Mouse (Mus musculus): ENCODE measurements around the gene Ccdc92b.

Ccdc92b gene

DNA sequence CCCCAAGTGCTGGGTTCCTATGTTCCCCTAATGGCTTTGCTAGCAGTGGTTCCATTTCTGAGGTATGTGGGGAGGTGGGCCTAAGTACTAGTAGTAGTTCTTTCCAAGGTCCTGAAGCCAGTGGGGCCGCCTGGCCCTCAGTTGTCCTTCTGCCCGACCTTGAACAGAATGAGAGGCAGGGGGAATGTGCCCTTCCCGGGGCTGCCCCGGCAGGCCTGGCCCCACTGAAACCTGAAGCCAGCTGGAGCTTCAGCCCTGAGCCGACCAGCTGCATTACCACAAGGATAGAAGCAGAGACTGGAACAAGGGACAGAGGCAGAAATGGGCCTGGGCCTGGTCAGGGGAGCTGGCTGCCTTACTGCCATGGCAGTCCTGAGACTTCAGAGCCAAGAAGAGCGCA lies 34.0 kb downstream of the Ccdc92b start:
- DNase-seq (ENCODE audit: low spot score in 2 of 2), result no peak

DNA sequence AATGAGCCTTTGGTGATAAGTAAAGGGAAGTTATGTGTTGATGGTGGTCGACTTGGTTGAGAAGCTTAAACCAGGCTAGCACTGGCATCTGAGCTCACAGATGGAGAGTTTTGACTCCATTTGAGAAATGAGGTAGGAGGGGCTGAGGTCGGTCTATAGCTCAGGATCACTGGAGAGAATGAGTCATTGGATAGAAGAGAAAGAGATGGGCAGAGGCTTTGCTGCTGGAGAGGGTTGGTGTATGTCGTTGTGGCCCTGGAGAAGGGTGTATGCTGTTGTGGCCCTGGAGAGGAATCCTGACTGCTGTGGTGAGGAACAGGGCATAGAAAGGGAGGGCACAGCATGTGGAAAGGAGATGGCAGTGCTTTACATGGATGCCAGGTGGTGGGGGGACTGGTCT lies 36.5 kb downstream of the Ccdc92b start:
- DNase-seq (ENCODE audit: low spot score in 2 of 2), result no peak

DNA sequence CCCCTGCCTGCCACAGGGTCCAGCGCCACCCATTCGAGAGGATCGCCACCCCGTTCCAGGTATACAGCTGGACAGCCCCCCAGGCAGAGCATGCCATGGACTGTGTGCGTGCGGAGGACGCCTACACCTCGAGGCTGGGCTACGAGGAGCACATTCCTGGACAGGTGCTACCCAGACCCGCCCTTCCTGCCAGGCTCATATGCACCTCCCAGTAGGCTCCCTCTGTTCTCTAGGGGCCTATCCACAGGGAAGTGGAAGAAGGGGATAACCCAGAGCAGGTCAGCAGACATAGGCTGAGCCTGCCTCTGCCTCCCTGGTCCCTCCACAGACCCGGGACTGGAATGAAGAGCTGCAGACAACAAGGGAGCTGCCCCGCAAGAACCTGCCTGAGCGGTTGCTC lies 40.9 kb downstream of the Ccdc92b start:
- DNase-seq (ENCODE audit: low spot score in 2 of 2), result no peak

DNA sequence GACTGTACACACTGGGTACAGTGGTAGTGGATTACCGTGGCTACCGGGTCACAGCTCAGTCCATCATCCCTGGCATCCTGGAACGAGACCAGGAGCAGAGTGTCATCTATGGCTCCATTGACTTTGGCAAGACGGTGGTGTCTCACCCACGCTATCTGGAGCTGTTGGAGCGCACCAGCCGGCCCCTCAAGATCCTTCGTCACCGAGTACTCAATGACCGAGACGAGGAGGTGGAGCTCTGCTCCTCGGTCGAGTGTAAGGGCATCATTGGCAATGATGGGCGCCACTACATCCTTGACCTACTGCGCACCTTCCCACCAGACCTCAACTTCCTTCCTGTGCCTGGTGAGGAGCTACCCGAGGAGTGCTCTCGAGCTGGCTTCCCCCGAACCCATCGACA lies 42.2 kb downstream of the Ccdc92b start:
- no peak for DNase-seq (ENCODE audit: low spot score in 2 of 2)

DNA sequence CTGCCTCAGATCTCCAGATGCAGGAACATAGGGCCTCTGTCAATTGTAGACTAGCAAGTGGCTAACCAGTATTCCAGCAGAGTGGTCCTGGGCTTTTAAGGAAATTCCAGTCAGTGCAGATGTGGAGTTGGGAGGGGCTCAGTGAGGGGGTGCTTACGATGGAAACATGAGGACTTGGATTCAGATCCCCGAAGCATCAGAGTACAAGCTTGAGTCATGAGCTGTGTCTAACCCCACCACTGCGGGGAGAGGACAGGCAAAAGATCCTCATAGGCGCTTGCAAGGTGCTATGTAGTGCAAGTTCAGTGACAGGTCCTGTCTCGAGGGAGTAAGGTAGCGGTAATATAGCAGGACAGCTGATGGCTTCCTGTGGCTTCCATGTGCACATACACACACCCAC lies 42.8 kb downstream of the Ccdc92b start:
- DNase-seq (ENCODE audit: low spot score in 2 of 2), result no peak

DNA sequence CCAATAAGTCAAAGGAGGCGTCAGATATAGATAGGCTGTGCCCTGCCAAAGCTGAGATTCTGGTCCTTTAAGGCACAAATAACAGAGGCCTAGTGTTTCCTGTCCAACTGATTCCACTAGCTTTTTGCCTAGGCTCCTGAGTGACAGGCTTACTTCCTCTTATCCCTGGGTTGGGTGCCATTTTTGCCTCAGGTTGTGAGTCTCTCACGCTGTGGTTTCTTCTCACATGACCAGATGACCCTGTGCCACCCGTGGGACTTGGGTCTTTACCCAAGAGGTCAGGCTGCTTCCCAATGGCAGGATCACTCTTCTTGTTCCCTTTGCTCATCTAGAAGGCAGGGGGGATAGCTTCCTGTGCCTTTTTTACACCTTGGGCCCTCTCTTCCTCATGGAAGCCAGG lies 44.9 kb downstream of the Ccdc92b start:
- no peak for DNase-seq (ENCODE audit: low spot score in 2 of 2)

DNA sequence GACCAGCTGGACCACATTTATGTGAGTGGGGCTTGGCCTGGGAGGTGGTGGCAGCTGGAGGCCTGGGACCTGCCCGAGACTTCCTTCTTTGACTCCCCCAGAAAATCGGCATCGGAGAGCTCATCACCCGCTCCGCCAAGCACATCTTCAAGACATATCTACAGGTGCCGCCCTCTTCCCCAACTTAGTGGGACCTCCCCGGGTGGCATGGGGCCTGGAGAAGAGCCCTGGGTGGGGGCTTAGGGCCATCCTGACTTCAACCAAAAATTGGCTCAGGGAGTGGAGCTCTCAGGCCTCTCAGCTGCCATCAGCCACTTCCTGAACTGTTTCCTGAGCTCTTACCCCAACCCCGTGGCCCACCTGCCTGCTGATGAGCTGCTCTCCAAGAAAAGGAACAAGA lies 45.5 kb downstream of the Ccdc92b start:
- DNase-seq (ENCODE audit: low spot score in 2 of 2), result no peak

DNA sequence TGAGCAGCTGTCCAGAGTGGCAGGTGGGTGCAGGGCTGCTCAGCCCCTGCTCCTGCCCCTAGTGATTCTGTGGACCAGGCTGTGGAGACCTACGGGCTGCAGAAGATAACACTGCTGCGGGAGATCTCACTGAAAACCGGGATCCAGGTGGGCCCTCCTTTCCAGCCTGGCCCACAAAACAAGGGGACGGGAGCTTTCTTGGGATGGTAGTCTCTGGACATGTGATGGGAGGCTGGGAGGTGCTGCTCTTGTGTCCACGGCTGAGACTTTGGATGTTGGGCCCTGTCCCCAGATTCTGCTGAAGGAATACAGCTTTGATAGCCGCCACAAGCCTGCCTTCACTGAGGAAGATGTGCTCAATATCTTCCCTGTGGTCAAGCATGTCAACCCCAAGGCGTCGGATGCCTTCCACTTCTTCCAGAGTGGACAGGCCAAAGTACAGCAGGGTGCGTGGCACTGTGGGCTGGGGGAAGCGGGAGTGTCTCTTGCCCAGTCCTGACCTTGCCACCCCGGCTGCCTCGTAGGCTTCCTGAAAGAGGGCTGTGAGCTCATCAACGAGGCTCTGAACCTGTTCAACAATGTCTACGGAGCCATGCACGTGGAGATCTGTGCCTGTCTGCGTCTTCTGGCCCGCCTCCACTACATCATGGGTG lies 46.4 kb downstream of the Ccdc92b start:
- DNase-seq (ENCODE audit: low spot score in 2 of 2), result no peak

DNA sequence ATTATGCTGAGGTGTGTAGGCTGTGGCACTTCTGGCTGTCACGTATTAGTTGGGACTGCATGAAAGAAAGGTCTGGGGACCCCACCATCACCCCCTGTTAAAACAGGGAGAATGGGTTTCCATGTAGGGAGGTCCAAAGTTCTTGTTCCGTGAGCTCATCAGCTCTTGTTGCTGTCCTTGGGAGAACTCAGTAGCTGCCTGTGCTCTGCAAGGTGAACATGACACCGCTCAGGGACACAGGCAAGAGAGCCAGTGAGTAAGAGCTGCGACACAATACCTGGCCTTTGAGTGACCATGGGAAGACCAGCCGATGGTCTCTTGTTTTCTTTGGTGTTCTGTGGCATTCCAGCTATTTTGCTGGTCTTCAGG lies 46.9 kb downstream of the Ccdc92b start:
- no peak for DNase-seq (ENCODE audit: low spot score in 2 of 2)

DNA sequence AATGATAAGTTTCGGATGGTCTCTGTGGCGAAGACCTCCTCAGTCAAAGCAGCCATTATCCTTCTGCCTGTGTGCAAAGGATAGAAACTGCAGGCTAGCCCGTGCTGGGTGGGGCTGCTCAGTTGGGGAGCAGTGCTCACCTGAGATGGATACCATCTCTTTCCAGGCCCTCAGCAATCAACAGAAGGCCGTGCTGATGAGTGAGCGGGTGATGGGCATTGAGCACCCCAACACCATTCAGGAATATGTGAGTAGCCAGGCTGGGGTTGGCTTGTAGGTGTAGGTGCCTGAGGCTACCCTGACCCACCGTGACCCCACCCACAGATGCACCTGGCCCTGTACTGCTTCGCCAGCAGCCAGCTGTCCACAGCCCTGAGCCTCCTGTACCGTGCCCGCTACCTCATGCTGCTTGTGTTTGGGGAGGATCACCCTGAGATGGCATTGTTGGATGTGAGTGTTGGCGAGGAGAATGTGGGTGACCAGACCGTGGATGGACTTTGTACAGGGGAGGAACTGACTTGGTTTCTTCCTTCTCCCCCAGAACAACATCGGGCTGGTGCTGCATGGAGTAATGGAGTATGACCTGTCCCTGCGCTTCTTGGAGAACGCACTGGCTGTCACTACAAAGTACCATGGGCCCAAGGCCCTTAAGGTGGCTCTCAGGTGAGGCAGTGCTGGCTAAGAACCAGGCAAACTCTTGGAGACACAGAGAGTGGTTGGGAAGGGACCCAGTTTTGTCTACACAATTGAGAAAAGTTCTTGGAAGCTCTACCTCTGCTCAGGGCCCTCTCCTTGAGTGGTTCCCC lies 47.6 kb downstream of the Ccdc92b start:
- no peak for DNase-seq (ENCODE audit: low spot score in 2 of 2)

DNA sequence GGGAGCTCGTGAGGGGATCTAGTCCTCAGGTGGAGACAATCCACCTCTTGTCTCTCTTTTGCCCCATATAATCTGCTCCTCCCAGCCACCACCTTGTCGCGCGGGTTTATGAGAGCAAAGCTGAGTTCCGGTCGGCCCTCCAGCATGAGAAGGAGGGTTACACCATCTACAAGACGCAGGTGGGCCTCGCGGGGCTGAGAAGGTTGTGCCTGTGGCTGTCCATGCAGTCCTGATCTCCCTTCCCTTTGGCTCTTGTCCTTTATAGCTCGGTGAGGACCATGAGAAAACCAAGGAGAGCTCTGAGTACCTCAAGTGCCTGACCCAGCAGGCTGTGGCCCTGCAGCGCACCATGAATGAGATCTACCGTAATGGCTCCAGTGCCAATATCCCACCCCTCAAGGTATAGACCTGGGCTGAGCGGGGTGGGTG lies 48.2 kb downstream of the Ccdc92b start:
- DNase-seq (ENCODE audit: low spot score in 2 of 2), result no peak

DNA sequence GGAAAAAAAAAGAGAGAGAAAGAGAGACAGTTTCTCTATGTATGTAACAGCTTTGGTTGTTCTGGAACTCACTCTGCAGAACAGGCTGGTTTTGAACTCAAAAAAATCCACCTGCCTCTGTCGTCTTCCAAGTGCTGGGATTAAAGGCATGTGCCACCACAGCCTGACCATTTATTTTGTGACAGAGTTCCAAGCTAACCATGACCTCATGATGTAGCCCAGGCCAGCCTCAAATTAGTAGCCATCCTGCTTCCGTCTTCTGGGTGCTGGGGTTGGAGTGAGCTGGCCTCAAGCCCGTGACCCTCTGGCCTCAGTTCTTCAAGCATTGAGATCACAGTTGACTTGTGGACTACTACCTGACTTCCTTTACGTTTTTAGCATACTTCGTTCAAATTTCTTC lies 49.1 kb downstream of the Ccdc92b start:
- DNase-seq (ENCODE audit: low spot score in 2 of 2), result no peak

DNA sequence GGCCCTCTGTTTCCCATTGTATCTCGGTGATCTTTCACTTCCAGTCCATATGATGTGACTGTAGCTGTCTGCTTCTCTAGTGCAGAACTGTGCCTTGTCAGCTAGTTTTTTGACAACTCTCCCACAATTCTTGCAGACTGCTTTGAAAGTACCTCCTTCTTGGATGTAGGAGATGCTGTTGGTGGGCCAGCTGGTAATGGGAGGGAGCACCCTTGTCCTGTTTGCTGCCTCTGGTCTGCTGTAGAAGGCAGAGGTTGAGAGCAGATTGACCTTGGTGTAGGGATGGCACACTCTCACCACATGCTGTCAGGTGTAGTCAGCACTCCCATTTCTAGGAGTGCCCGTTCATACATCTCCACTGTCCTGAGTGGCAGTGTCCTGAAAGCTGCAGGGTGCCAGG lies 49.6 kb downstream of the Ccdc92b start:
- no peak for DNase-seq (ENCODE audit: low spot score in 2 of 2)

DNA sequence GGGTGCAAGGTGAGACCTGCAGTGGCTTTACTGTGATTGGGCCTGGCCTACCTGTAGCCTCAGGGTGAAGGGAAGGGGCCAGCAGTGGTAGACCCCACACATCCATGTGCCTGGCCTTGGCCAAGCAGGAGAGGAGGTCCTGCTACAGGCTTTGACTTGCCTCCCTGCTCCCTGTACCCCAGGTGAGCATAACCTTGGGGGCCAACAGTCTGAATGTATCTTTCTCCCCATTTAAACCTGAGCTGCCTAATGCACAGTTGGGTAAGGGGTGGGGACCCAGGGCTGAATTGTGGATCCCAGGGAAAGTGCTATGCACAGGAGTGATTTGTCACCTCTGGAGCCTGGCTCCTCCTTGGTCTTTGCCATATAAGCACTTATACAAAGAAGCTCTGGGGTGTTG lies 50.7 kb downstream of the Ccdc92b start:
- no peak for DNase-seq (ENCODE audit: low spot score in 2 of 2)

DNA sequence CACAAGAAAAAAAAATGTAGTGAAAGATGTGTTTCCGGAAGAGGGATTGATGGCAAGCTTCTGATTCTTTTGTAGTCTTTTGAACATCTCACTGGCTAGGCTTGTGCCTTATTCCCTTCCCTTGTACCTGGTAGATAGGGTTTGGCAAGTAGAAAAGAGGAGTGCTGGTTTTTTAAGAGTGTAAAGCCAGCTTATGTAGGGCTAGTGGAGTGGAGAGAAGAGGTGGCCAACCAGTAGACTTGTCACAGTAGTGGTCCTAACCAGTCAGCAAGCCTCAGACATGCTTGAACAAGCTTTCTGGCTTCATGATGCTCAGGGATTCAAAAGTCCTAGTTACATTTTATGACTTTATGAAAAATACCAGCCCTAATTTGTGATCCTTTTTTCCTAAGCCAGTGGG lies 51.6 kb downstream of the Ccdc92b start:
- DNase-seq (ENCODE audit: low spot score in 2 of 2), result no peak

DNA sequence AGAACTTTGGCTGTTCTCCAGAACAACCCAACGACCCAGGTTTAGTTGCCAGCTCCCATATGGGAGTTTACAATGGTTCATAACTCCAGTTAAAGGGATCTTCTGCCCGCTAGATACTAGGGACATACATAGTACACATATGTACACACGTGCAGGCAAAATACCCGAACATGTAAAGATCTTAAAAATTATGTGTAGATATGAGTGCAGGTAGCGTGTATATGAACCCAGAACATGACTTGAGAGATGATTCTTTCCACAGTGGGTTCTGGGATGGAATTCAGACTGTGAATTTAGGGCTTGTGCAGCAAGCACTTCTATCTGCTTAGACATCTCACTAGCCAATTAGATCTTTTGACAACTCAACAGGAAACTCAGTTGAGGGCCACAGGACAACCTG lies 52.4 kb downstream of the Ccdc92b start:
- no peak for DNase-seq (ENCODE audit: low spot score in 2 of 2)

DNA sequence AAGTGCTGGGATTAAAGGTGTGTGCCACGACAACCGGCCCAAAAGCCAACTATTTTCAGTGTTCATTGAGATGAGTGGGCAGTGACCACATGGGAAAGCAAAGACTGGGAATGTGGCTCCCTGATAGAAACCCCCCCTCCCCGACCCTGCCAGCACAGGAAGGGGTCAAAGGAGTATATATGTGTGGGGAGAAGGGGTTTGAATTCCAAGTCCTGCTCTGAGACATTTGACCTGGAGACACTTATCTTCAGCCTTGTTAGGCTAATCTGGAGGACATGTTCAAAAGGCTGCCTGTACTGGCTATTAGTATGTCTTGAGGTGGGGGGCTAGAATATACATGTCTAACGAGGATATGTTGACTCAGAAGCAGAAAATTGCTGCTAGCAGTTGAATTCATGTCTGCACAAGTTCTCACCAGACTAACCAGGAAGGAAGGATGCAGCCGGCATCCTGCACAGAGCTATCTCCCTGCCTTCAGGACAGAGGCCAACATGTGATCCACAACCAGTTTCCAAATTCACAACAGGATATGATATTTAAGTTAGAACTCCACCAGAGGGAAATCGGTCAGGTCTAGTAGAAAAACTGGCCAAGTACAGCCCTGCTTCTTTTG lies 53.6 kb downstream of the Ccdc92b start:
- DNase-seq (ENCODE audit: low spot score in 2 of 2), result no peak

DNA sequence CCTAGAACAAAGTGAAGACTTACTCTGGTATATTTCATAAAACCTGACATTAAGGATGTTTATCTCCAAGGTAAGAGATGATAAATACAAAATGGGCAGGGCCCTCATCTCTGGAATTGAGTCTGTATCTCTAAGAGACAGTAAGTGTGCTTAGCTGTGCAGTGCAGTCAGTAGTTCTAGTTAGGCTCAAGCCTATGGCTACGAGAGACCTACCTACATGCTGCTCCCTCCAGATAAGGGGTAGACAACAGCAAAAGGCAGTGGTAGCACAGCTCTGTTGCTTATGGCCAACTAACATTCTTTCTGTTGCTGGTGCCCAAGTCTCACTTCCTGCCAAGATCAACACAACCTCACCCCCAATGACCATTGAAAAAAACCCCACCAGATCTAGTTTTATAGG lies 54.2 kb downstream of the Ccdc92b start:
- no peak for DNase-seq (ENCODE audit: low spot score in 2 of 2)

DNA sequence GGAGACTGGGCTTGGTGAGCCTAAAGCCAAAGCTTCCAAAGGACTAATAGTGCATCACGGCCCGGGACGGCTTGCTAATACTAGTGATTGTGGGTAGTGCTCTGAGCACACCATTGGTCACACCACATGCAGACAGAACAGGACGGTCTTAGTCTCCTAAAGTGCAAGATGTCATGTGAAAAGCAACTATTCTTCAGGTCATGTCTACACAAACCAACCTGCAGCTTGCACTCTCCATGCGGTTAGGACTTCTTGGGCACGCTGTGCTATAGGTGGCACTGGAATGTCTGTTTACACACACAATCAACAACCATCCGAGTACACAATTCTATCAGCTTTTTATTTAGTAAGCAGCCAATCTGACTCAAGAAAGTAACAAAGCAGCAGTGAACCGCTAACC lies 55.3 kb downstream of the Ccdc92b start:
- no peak for DNase-seq (ENCODE audit: low spot score in 2 of 2)

DNA sequence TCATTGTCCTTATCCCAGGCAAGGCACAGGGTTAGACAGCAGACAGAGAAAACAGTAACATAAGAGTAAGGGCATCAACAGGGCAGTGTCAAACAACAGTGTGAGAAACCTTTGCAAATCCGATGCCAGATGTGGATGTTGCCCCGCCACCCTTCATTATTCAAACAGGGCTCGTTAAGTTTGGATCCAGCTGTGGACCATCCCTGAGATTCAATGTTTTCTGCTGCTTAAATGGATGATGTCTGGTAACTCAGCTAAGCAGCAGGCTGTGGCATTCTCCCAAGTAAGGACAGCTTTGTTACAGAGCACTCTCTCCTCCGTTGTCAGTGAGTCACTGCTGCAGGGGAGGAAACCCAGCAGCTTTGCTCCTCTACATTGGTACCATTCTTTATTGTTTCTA lies 55.8 kb downstream of the Ccdc92b start:
- no peak for DNase-seq (ENCODE audit: low spot score in 2 of 2)

Data from thymus, postnatal 10 days (tissue).